Mouse (Mus musculus) thymus, adult 2 months (tissue): ENCODE data around the gene Ppt2.

Source experiments
- CTCF ChIP-seq: fragments of 200-500 bp; IDR thresholded peaks from 2 replicates; pipeline ENCODE4 v1.5.1; 2012; ENCODE audit warnings: mild to moderate bottlenecking, control low read depth, low read length, moderate library complexity, borderline replicate concordance; ENCODE audit not compliant: control insufficient read depth, poor library complexity, insufficient read depth; ENCODE audit errors: extremely low read depth
- POLR2A ChIP-seq: fragments of 200-500 bp; IDR thresholded peaks from 2 replicates; pipeline ENCODE4 v1.6.1; 2012; ENCODE audit warnings: mild to moderate bottlenecking, low read length, control low read depth, moderate library complexity; ENCODE audit not compliant: control insufficient read depth, poor library complexity, insufficient read depth; ENCODE audit errors: extremely low read depth

GRCm38 (mm10) chr17:34618999-34619398, 9.3 kb downstream of the Ppt2 start:
- no peak for TF ChIP-seq CTCF
- no peak for TF ChIP-seq POLR2A
